Mouse (Mus musculus): Measurements from ENCODE around the gene Scamp2. TPM values are rescaled to one million over a fixed set of nuclear protein-coding genes. Genes with fewer than 3 reads are reported as not detected.

The Scamp2 gene
- total RNA-seq, 4 experiments from 2014 or later: 35.5 to 42.9 (median 37.1) TPM

DNA sequence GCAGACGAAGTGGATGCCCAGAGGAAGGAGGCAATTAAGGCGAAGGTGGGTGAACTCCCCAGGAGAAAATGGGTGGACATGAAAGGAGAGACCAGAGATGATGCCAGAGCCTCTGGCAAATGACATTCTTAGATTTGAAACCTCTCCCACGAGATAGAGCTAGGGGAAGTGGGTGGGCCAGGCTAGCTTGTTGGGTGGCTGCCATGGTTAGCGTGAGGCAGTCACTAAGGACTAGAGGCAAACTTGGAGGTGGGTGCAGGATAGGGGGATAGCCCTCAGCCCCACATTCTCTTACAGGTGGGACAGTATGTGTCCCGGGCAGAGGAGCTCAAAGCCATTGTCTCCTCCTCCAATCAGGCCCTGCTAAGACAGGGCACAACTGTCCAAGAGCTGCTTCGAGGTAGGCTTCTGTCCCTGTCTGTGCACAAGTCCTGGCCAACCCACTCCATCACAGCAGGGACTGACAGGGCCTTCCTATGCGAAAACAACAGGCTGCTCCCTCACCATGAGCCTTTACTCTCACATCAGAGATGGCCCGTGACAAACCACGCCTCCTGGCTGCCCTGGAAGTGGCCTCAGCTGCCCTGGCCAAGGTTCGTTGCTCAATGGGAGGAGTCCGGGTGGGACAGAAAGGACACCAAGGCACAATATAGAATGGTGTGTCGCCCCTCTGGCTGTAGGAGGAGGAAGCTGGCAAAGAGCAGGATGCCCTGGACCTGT, 32.9 kb downstream of the Scamp2 start:
- no peak for DNase-seq (ENCODE audit: low spot score in 2 of 2)

DNA sequence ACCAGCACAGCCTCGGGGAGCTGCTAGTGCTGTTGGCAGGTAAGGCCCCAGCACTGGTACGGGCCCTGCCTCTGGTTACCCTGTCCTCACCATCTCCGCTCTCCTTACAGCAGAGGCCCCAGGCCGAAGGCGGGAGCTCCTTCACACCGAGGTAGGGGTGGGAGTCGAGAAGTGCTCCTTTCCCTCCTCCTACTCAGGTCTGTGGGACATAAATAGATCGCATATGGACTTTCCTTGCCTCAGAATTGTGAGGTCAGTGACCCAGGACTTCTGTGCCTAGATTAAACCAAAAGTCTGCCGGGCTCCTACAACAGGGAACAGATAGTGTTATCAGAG, 33.4 kb downstream of the Scamp2 start:
- no peak for DNase-seq (ENCODE audit: low spot score in 2 of 2)

DNA sequence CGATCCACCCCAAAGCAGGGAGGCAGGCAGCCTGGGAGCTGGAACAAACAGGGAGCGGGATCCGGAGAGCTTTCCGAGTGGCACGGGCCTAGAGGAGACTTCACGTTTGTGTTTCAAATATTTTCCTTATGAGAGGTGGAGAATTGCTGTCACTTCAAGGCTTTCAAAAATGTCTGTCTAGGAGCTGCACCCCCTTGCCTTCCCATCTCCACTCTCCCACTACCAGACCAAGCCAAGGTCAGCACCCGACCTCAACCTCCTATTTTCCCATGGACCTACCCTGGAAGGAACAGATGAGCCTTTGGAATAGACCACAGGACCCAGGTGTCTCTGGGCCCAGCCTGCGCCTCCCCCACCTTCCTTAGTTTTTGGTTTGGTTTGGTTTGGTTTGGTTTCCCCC, 36.5 kb downstream of the Scamp2 start:
- no peak for DNase-seq (ENCODE audit: low spot score in 2 of 2)

GRCm38 (mm10) chr9:57597929-57598382, 37.2 kb downstream of the Scamp2 start:
- DNase-seq (ENCODE audit: low spot score in 2 of 2): no peak

DNA sequence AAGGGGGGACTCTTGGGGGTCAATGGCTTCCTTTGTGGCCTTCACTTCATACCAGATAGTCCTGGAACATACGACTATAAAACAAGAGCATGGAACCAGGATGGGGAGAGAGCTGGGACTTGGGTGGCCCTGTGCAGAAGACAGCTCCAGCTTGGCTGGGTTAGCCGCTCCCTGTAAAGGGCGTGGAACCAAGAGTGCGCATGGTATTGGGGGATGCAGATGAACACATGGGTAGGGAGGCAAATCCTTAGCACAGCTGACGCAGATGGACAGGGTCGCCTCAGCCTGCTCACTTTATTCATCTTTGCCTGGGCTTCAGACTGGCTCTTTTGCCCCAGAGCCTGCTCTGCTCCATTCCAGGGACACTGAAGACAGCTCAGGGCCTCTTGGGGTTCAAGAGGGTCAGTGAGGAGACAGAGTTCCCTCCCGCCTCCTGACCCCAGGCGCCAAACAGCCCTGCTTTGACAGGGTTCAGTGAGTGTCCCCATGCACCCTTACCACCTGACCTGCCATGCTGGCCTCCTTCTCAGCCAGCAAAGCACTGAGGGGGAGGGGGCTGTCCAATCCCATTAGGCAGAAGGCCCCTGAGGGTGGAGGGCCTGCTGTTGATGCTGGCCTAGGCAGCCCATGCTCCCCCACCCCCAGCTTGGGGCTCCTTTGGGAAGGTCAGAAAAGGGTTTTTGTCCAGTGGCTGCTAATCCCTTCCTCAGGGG, 38.3 kb downstream of the Scamp2 start:
- no peak for DNase-seq (ENCODE audit: low spot score in 2 of 2)

- DNase-seq (ENCODE audit: low spot score in 2 of 2): no peak
Observed at GRCm38 (mm10) chr9:57600620-57601352, 40.0 kb downstream of the Scamp2 start.

GRCm38 (mm10) chr9:57601353-57601706, 40.6 kb downstream of the Scamp2 start:
- DNase-seq (ENCODE audit: low spot score in 2 of 2): no peak

DNA sequence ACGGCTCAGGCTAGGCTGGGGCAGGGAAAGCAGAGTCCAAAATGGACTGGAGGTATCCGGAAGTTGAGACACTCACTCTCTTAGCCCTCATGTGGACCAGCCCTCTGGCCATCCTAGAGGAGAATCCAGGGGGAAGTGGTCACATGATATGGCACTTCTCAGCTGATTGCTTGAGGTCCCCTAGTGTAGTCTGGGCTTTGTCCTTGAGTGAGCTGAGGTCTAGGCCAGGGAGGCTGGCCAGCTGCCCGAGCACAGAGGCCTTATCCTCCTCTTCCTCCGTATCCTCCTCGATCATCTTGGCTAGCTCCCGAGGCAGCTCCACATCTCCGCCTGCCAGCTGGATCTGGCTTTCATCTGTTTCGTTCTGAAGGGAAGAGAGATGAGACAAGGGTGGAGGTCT, 41.4 kb downstream of the Scamp2 start:
- no peak for DNase-seq (ENCODE audit: low spot score in 2 of 2)

DNA sequence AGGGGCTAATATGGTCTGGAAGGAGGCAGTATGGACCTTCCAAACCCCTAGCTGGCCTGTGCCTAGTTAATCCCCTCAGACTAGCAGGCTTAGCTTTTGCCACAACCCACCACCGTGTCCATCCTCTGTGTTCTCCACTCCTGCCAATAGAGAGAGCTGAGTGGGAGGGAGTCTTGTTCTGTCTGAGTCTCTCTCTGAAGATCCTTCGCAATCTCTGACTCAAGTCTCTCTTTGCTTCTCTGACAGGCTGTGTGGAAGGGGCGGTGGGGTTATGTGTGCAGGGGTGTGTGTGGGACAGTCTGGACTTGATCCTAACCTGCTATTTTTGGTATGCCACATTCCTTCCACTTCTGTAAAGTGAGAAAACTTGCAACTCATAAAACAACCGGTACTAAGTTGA, 44.1 kb downstream of the Scamp2 start:
- DNase-seq (ENCODE audit: low spot score in 2 of 2): no peak

DNA sequence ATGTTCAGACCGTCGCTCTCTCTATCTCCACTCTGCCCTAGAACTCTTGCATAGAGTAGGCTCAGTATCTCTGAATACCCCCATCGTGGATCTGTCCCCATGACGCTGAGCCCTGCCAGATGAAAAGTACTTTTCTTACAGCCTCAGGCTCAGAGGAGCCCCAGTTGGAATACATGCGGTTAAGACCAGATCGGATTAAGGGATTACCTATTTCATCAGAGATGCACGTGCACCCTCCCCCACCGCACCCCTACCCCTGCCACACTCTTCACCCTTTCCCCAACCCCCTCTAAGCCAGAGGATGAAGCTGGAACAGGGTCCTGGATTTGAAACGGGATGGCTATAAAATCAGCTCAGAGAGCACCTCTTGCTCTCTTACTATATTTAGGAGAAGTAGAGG, 44.8 kb downstream of the Scamp2 start:
- no peak for DNase-seq (ENCODE audit: low spot score in 2 of 2)

GRCm38 (mm10) chr9:57606139-57606851, 45.6 kb downstream of the Scamp2 start, which contains the start of gene Cplx3:
TSS of gene Cplx3 (minus strand) at chr9:57606281.
- DNase-seq (ENCODE audit: low spot score in 2 of 2): no peak

DNA sequence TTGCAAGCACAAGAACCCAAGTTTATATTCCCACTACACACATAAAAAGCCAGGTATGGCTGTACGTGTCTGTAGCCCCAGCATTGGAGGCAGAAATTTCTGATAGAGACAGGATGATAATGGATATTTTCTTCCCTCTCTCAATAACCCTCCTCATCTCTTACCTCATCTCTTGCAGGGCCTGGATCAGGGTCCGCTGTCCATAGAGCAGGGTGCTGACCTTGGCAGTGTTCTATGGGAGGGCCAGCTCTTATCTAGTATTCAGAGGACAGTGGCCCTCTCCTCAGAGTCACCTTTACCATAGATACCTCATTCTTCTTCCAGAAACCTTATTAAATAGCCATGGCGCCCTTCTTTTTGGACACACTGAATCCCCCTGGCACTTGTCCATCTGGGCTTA, 49.1 kb downstream of the Scamp2 start:
- no peak for DNase-seq (ENCODE audit: low spot score in 2 of 2)

- no peak for DNase-seq (ENCODE audit: low spot score in 2 of 2)
Observed at GRCm38 (mm10) chr9:57610359-57610826, 49.6 kb downstream of the Scamp2 start.

DNA sequence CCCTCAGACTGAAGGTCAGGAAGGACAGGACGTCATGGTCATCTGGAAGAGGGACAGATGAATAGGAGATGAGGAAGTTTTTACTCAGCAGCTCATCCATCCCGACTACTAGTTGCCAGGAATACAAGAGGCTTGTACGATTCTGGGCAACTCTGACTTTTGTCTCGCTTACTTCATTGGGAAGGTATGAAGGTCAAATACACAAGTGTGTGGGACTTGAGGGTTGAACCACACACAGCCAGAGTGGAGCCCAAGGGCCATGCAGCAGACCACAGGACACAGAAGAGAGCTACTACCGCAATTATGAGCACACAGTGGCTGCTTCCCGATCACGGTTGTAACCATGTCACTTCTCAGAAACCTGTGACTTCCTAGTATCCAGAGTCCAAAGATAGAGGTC, 51.8 kb downstream of the Scamp2 start:
- no peak for DNase-seq (ENCODE audit: low spot score in 2 of 2)

GRCm38 (mm10) chr9:57613975-57614374, 53.2 kb downstream of the Scamp2 start:
- DNase-seq (ENCODE audit: low spot score in 2 of 2): no peak

DNA sequence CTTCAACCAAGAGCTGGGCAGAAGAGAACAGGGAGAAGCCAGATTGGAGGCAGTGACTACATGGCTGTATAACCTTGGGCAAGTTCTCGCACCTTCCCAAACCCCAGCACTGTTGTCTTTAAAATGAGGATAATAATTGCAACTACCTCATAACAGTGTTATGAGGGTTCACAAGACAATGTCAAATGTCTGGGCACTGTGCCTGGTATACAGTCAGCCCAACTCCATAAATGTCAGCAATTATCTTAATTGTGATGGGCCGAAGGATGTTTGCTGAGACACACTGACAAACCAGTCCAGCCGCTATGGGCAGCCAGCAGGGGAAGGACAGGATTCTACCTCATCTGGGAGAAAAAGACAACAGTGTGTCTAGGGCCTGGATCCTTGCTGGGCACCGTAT, 54.0 kb downstream of the Scamp2 start:
- no peak for DNase-seq (ENCODE audit: low spot score in 2 of 2)

DNA sequence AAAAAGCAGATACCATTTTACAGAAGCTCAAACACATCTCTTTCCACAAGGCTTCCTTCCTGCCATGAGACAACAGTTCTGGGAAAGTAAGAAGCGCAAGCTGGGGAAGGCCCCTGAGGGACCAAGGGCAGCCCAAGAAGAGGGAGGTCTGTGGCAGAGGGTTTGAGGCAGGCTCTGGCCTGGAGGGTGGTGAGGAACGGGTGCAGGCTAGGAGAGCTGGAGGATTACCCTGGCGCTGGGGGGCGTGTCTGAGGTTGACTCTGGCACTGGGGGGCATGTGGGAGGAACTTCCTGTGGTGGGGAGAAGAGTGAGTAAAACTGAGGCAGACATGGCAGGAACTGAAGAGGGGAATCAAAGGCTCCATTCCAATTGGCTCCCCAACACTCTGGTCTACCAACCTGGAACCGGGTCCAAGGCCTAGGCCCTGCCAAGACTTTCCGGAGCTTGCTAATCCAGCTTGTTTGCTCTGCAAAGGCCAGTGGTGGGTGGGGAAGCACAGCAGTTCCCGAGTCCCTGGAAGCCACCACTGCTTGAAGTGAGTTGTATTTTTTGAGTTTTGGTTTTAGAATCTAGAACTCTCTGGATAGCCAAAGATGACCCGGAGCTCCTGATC, 56.9 kb downstream of the Scamp2 start:
- DNase-seq (ENCODE audit: low spot score in 2 of 2): no peak

- DNase-seq (ENCODE audit: low spot score in 2 of 2): no peak
Observed at GRCm38 (mm10) chr9:57618854-57619253, 58.1 kb downstream of the Scamp2 start.

GRCm38 (mm10) chr9:57620674-57621073, 59.9 kb downstream of the Scamp2 start, which contains the start of gene Lman1l:
TSS of gene Lman1l (minus strand) at chr9:57620774.
- DNase-seq (ENCODE audit: low spot score in 2 of 2): no peak

GRCm38 (mm10) chr9:57624295-57624694, 63.6 kb downstream of the Scamp2 start:
- DNase-seq (ENCODE audit: low spot score in 2 of 2): no peak

Data from gastrocnemius, adult 8-10 months (tissue).